Mouse (Mus musculus) spleen, embryonic (tissue): Measurements from ENCODE around the gene Ank2.

Experiments used
- CTCF ChIA-PET: fragments of 350-600 bp; sonication (Branson Sonifier 250); formaldehyde crosslinking; loops from one replicate; lab custom pipeline; 2022; lab: Charles Lee

The Ank2 gene

DNA sequence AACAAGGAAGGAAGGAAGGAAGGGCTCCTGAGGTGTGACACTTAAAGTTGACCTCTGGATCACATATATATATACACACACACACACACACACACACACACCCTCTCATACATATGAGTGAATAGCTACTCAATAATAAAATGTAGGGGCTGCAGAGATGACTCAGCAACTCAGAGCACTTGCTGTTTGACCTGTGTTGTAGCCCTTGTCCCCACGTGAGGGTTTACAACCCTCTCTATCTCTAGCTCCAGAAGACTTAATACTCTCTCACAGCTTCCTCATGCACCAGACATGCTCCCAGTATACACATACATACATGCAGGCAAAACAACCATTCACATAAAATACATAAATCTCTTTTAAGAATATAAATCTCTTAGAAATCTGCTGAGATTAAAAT is 369.4 kb downstream of the Ank2 start:
- CTCF ChIA-PET: no interaction called here

GRCm38 (mm10) chr3:127127611-127128010 is 371.5 kb downstream of the Ank2 start:
- CTCF ChIA-PET: no interaction called here

DNA sequence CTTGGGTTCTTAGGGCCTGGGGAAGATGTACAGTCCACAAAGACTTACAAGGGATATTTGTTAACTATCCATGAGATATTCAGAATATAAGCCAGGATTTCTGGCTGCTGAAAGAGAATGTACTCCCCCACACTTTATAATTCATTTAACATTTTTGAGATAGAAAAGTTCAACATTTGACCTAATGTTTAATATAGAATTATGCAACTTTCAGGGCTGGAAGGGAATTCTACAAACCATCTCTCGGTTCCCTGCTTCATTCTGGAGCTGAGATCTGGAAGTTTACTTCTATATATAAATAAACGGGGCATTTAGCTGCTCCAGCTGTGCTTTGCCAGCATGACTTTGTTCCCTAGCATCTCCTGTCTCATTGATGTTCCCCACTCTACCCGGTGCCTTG is 372.9 kb downstream of the Ank2 start:
- CTCF ChIA-PET: no interaction called here

DNA sequence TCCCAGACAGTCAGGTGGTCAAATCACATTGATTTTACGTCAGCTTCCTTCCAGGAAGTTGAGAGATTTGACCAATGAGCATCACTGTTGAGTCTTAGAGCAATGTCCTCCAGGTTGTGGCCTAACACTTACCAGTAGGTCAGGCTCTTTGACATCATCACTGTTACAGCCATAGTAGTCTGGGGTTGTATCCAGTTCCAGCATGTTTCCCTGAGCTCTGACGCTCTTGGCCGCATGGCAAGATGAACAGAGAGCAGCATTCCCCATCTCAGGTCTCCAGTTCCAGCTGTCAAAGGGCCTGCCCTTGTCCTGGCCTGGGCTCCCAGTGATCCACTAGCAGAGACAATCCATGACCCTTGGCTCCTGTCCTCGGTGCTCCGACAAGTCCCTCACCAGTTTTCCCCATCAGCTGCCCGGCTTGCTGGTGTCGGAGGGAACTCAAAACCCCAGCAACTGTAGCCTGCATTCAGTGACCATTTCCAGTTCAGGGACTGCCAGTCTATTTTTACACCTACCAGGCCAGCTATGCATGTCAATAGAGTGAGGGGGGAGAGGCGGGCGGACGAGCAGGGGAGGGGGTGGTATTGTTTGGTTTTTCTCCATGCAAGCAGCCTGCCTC is 374.7 kb downstream of the Ank2 start:
- CTCF ChIA-PET: no interaction called here

- CTCF ChIA-PET: no interaction called here
Observed at GRCm38 (mm10) chr3:127123376-127123775, 375.8 kb downstream of the Ank2 start.

DNA sequence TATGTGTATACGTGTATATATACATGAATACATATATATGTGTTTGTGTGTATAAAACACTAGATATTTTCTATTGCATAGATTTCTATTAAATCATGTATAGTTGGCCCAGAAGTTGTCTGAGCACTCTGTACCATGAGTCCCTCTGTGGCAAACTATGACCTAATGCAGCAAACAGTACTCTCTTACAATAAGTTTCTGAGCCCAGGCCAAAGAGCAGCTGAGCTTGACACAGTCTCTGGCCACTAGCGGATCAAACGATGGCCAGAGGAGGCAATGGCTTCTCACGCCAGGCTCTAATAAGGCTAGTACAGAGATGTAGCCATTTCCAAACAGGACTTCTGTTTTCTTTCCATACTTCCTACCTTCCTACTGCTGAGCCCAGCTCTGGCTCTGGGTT is 380.4 kb downstream of the Ank2 start:
- CTCF ChIA-PET: no interaction called here

GRCm38 (mm10) chr3:127116226-127116625 is 382.9 kb downstream of the Ank2 start:
- CTCF ChIA-PET: no interaction called here

- CTCF ChIA-PET: interaction anchor here (0.6 kb wide), 1 partner anchor 17 kb away, joined by 3 read pairs; no protein-coding TSS in a partner anchor
Observed at GRCm38 (mm10) chr3:127113238-127113637, 385.9 kb downstream of the Ank2 start.

DNA sequence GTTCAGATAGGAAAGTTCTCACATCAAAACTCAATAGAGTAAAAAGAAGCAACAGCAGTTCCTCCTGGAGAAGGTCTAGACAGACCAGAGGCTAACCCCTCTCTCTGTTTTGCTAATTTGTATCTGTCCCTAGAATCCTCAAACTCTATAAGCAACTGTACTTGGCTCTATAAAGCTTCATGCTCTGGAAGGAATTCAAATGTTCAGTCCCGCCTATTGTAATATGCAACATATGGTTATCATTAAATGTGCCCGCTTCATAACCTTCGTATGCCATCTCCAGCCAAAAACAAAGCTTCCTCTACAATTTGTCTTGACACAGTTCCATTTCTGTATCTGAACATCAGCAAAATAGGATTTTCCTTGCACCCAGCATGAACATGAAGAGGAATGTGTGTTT is 389.7 kb downstream of the Ank2 start:
- CTCF ChIA-PET: no interaction called here

DNA sequence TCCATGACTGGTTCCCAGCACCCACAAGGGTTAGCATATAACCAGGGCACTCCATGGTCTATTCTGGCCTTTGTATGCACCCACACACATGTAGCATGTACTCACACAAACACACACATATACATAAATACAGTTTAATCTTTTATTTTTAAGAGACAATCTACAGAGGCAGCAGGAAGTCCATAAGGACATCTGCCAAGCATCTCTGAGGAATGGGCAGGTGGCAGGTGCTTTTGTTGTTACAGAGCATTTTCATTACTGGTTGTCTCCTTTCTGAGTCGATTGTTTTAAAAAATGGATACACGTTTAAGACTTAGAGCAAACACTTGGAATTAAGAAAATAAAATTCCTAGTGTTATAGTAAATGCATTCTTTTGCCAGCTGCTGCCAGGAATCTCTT is 390.7 kb downstream of the Ank2 start:
- CTCF ChIA-PET: no interaction called here

DNA sequence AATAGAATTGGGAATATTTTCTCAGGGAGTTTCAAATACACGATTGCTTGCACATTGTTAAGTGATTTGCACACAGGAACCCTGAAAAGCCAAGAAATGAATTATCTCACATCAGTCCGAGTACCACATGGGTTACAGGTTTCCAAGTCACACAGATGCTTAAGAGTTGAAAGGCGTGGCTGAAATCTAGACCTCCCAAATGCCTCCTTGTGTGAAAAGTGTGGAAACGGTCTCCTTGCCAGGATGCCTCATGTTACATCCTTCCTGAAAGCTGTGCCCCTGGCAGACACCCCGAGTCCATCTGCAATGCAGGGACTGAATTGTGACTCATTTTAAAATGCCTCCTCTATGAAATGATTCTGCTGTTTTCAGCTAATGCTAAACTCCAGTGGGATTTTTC is 391.9 kb downstream of the Ank2 start:
- CTCF ChIA-PET: no interaction called here

- CTCF ChIA-PET: no interaction called here
Observed at GRCm38 (mm10) chr3:127101326-127101725, 397.8 kb downstream of the Ank2 start.

DNA sequence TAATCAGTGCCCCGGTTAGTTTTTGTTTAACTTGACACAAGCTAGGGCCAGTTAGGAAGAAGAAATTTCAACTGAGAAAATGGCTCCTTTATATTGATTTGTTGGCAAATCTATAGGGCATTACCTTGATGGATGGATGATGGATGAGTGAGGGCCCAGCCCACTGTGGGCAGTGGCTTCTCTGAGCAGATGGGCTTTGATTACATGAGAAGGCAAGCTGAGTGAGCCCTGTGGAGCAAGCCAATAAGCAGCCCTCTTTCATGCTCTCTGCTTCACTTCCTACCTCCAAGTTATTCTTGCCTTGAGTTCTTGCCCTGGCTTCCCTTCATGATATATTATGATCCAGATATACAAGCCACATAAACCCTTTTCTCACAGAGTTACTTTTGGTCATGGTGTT is 401.4 kb downstream of the Ank2 start:
- CTCF ChIA-PET: no interaction called here

- CTCF ChIA-PET: no interaction called here
Observed at GRCm38 (mm10) chr3:127097106-127097505, 402.0 kb downstream of the Ank2 start.

DNA sequence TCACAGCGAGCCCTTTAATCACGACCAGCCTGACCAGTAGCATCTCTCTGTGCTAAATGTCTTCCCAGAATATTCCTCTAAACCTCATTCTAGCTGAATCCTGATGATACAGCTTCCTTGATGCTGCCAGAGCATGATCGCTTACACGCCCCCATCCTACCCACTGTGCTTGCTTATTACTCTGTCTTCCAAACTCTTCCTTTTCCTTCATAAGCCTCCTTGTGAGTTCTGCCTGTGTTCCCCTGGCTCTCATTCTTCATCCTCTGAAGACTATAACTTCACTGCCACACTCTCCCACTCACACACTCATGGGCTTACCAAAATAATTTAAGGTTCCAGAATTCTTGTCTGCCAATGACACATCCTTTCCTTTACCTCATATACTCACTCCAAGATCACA is 405.5 kb downstream of the Ank2 start:
- CTCF ChIA-PET: no interaction called here

- CTCF ChIA-PET: no interaction called here
Observed at GRCm38 (mm10) chr3:127087574-127087973, 411.6 kb downstream of the Ank2 start.

DNA sequence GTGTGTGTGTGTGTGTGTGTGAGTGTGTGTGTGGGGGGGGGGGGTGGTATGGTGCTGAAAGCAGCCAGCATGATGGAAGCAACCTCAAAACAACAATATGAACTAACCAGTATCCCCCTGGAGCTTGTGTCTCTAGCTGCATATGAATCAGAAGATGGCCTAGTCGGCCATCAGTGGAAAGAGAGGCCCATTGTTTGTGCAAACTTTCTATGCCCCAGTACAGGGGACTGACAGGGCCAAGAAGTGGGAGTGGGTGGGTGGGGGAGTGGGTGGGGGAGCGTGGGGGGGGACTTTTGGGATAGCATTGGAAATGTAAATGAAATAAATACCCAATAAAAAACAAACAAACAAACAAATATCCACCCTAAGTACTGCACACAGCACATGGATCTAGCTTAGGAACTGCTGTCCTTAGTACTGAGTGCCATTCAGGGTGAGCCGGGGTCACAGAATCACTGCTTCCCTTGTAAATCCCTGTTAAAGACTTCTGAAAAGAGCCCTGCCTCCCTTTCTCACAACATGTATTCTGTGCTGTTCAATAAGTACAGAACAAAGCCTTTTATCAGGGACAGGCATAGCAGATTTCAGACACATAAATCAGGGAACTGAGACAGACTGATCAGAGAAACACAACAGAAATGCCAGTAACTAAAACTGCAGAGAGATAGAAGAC is 412.2 kb downstream of the Ank2 start:
- CTCF ChIA-PET: no interaction called here

DNA sequence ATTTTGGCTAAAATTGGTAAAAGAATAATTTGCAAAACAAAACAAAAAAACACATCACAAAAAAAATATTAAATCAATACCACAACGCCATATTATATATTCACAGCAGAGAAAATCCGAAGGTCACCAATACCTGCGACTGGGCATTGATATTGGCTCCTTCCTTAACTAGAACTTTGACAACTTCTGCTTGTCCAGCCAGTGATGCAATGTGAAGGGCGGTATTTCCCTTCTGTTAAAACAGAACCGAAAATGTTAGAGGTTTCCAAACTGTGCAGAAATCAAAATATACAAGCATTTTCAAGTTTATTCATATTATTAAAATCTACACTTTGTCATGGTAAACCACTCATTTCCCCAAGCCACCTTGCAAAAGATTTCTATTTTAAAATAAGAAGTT is 421.8 kb downstream of the Ank2 start:
- CTCF ChIA-PET: no interaction called here

- CTCF ChIA-PET: no interaction called here
Observed at GRCm38 (mm10) chr3:127075531-127076280, 423.4 kb downstream of the Ank2 start.

DNA sequence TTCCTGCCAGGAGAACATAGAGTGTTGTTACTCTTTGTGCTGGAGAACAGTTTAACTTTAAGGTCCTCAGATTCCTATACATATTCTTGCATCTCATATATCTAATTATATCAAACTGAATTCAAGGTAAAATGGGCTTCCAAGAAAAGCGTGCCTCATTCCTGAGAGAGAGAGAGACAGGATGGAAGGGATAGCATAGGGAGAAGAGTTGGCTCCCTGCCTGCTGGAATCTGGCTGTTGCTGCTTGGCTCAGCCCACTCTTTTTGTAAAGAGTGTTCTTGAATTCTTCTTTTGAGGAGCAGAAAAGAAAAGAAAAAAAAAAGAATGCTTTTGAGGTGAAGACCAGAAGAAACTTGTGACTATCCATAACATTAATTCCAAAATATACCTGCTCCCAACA is 427.7 kb downstream of the Ank2 start:
- CTCF ChIA-PET: no interaction called here

GRCm38 (mm10) chr3:127063654-127064386 is 435.3 kb downstream of the Ank2 start:
- CTCF ChIA-PET: no interaction called here

GRCm38 (mm10) chr3:127059671-127060070 is 439.5 kb downstream of the Ank2 start:
- CTCF ChIA-PET: no interaction called here
